Mouse (Mus musculus) bone marrow, adult 2 months (tissue): Measurements from ENCODE around the gene Fmnl2.

Experiments used
- CTCF ChIP-seq: fragments of 200-500 bp; IDR thresholded peaks from 2 replicates; pipeline ENCODE4 v1.5.1; 2011; ENCODE audit warnings: low read length, control low read depth; ENCODE audit not compliant: control insufficient read depth, insufficient read depth
- POLR2A ChIP-seq: fragments of 200-500 bp; IDR thresholded peaks from 2 replicates; pipeline ENCODE4 v1.6.1; 2011; ENCODE audit warnings: low read depth, mild to moderate bottlenecking, control low read depth, low read length, borderline replicate concordance; ENCODE audit not compliant: control insufficient read depth

DNA sequence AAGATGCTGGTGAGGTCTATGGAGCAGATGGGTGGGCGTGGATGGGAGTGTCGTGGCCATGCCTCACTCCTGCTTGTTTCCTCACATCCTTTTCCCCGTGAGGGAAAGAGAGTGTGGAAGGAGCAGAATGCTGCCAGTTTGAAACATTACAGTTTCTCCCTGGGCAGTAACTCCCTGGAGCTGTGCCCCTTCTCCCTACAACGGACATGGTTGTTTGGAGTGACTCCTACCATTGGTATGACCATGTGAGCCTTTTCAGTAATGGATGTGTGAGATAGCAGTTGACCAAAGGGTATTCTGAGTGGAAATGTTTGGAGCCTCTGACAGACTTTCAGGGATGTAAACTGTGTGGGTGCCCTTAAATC lies 5.1 kb downstream of the Fmnl2 start:
- no peak for TF ChIP-seq CTCF
- TF ChIP-seq POLR2A: no peak
